Comparison of ENCODE assay signal across 8 mouse cellular contexts in the genomic region with DNA sequence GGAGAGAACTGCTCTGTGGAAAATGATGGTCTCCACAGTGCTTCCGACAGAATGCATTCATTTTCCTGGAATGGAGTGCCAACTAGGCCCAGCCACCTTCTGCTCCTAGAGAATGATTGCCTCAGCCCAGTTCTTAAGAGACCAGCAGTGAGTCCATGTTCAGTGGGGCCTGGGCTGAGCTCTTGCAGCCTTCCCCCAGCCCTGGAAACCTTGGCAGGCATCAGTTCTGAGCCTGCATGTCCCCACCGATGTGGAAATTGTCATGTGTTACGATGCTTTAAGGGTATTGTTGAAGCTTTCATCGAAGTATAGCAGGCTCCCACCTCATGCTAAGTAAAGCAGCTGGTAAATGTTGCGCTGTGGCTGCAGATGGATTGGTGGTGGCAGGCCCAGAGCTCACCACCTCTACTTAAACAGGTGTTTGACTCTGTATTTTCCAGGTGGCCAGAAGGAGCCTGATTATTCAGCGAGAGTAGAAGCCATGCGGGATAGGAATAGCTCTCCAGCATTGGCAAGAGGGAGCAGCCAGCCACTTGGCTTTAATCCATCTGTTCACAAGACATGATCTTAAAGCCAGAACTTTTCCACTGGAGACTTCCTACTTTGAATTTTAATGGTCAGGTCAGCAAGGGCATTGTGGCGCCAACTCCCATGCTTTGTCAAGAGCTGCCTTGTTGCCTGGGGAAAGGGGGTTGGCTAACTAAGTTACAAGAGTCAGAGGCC.
DNase-seq lines count a peak whose midpoint lies in the region; ATAC-seq and TF ChIP-seq lines count a peak whose summit lies in the region.

No protein-coding gene starts in this region.

- TF ChIP-seq CTCF in hindbrain, postnatal 0 days (IDR thresholded peaks at IDR 0.05; ENCODE audit: low read depth), result no peak

- H3K4me1 ChIP-seq in hindbrain, embryonic 14.5 days (replicated peaks; ENCODE audit: control insufficient read depth, insufficient read depth, low read length), result no peaks in the 10 kb centered on the region
- H3K4me1 ChIP-seq in hindbrain, embryonic 11.5 days (replicated peaks; ENCODE audit: control insufficient read depth, insufficient read depth, low read length), result no peaks in the 10 kb centered on the region
- H3K4me1 ChIP-seq in hindbrain, postnatal 0 days (ENCODE audit: insufficient read depth, low read length), result peaks cover 5% of the 10 kb centered on the region
- H3K4me1 ChIP-seq in intestine, embryonic 15.5 days (replicated peaks), result peaks cover 3% of the 10 kb centered on the region; the same call in 1 of the 2 replicates

- ATAC-seq in hindbrain, embryonic 14.5 days (ENCODE audit: low FRiP score), result peak; percentile 74
- no peak for ATAC-seq in hindbrain, embryonic 11.5 days (ENCODE audit: low FRiP score)
- ATAC-seq in hindbrain, postnatal 0 days, result peak; percentile 89
- no peak for ATAC-seq in intestine, embryonic 15.5 days

- no peak overlapping the region for H3K4me3 ChIP-seq in hindbrain, embryonic 14.5 days (replicated peaks; ENCODE audit: low read length)
- H3K4me3 ChIP-seq in hindbrain, embryonic 11.5 days (ENCODE audit: low read depth, low read length), result no peak overlapping the region
- no peak overlapping the region for H3K4me3 ChIP-seq in hindbrain, postnatal 0 days (ENCODE audit: low read length)
- H3K4me3 ChIP-seq in intestine, embryonic 15.5 days (replicated peaks), result no peak overlapping the region

- no peak overlapping the region for H3K9ac ChIP-seq in hindbrain, embryonic 14.5 days
- H3K9ac ChIP-seq in hindbrain, embryonic 11.5 days (ENCODE audit: low read depth, low read length), result no peak overlapping the region
- no peak overlapping the region for H3K9ac ChIP-seq in hindbrain, postnatal 0 days (replicated peaks; ENCODE audit: low read length)
- no peak overlapping the region for H3K9ac ChIP-seq in intestine, embryonic 15.5 days

- 77% methylated on average over 8 of the region's 8 CpGs for WGBS in hindbrain, embryonic 14.5 days
- 91% methylated on average over 8 of the region's 8 CpGs for WGBS in hindbrain, embryonic 11.5 days
- WGBS in hindbrain, postnatal 0 days, result 43% methylated on average over 8 of the region's 8 CpGs
- WGBS in intestine, embryonic 15.5 days, result 85% methylated on average over 8 of the region's 8 CpGs

- DNase-seq in hindbrain, embryonic 14.5 days (ENCODE audit: low spot score), result peak; percentile 55
- DNase-seq in hindbrain, embryonic 11.5 days (ENCODE audit: low spot score), result no peak
- DNase-seq in brain, adult 2 months (ENCODE audit: low read depth, low spot score), result peak; percentile 58
- peak; percentile 22 for DNase-seq in cerebellum, adult 8-10 months
- DNase-seq in hindbrain, postnatal 0 days (ENCODE audit: low spot score), result peak; percentile 86
- no peak for DNase-seq in spleen, adult 12 weeks (ENCODE audit: low spot score)
- no peak for DNase-seq in retina, embryonic 14.5 days (ENCODE audit: low spot score)

- peak overlapping the region; percentile 62 for H3K27ac ChIP-seq in hindbrain, embryonic 14.5 days
- no peak overlapping the region for H3K27ac ChIP-seq in hindbrain, embryonic 11.5 days (ENCODE audit: low read depth, low read length)
- peak overlapping the region; percentile 74 for H3K27ac ChIP-seq in hindbrain, postnatal 0 days
- H3K27ac ChIP-seq in intestine, embryonic 15.5 days, result no peak overlapping the region

- H3K4me2 ChIP-seq in hindbrain, embryonic 14.5 days (replicated peaks), result no peak overlapping the region
- H3K4me2 ChIP-seq in hindbrain, embryonic 11.5 days (replicated peaks; ENCODE audit: low read depth, low read length), result no peak overlapping the region
- no peak overlapping the region for H3K4me2 ChIP-seq in hindbrain, postnatal 0 days (ENCODE audit: low read depth, low read length)
- H3K4me2 ChIP-seq in intestine, embryonic 15.5 days (replicated peaks), result no peak overlapping the region

- no peaks in the 10 kb centered on the region for H3K27me3 ChIP-seq in hindbrain, embryonic 14.5 days (ENCODE audit: control insufficient read depth, insufficient read depth, low read length)
- no peaks in the 10 kb centered on the region for H3K27me3 ChIP-seq in hindbrain, embryonic 11.5 days (ENCODE audit: control insufficient read depth, insufficient read depth, low read length)
- no peaks in the 10 kb centered on the region for H3K27me3 ChIP-seq in hindbrain, postnatal 0 days (ENCODE audit: insufficient read depth, low read length)
- no peaks in the 10 kb centered on the region for H3K27me3 ChIP-seq in intestine, embryonic 15.5 days (replicated peaks)

- H3K9me3 ChIP-seq in hindbrain, embryonic 14.5 days (ENCODE audit: control insufficient read depth, low read length), result no peaks in the 10 kb centered on the region
- no peaks in the 10 kb centered on the region for H3K9me3 ChIP-seq in hindbrain, embryonic 11.5 days (ENCODE audit: control insufficient read depth, low read length)
- H3K9me3 ChIP-seq in hindbrain, postnatal 0 days (ENCODE audit: low read length), result no peaks in the 10 kb centered on the region
- no peaks in the 10 kb centered on the region for H3K9me3 ChIP-seq in intestine, embryonic 15.5 days

- no peaks in the 10 kb centered on the region for H3K36me3 ChIP-seq in hindbrain, embryonic 14.5 days (replicated peaks; ENCODE audit: control insufficient read depth, insufficient read depth)
- no peaks in the 10 kb centered on the region for H3K36me3 ChIP-seq in hindbrain, embryonic 11.5 days (ENCODE audit: control insufficient read depth, insufficient read depth, low read length)
- no peaks in the 10 kb centered on the region for H3K36me3 ChIP-seq in hindbrain, postnatal 0 days (ENCODE audit: insufficient read depth, low read length)
- no peaks in the 10 kb centered on the region for H3K36me3 ChIP-seq in intestine, embryonic 15.5 days

Comparison
In these comparisons a context has a peak if more than half of its experiments do, and no peak if none do; other contexts are left out.
1. ATAC-seq: peak in hindbrain, embryonic 14.5 days (single experiment) and hindbrain, postnatal 0 days (single experiment); none in hindbrain, embryonic 11.5 days (single experiment) and intestine, embryonic 15.5 days (single experiment).
2. DNase-seq: peak in hindbrain, embryonic 14.5 days (single experiment), brain, adult 2 months (single experiment), cerebellum, adult 8-10 months (single experiment) and hindbrain, postnatal 0 days (single experiment); none in hindbrain, embryonic 11.5 days (single experiment), spleen, adult 12 weeks (single experiment) and retina, embryonic 14.5 days (single experiment).
3. H3K27ac ChIP-seq: peak in hindbrain, embryonic 14.5 days (single experiment) and hindbrain, postnatal 0 days (single experiment); none in hindbrain, embryonic 11.5 days (single experiment) and intestine, embryonic 15.5 days (single experiment).